Mouse (Mus musculus) layer of hippocampus, adult 9-11 months (tissue): ENCODE data around the gene Gm17409.

Experiments
- DNase-seq: peaks from one replicate; pipeline ENCODE4 v3.0.0; 2022

The Gm17409 gene

DNA sequence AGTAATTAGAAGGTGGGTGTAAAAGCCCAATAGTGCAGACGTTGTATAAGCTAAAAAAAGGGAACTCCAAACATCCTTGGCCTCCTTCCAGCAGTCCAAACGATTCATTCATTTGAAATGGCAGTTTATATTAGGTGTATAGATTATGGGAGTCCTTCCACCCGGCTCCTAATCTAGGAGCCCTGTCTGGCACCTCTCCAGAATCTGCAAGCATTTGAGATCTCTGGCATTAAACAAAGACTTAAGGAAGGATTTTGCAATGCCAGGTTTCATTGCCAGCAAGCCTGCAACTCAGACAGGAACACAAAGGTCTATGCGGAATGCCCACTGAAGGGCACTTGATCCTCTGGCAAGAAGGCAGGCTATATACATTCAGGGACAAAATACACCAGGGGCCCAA, 15.2 kb downstream of the Gm17409 start:
- no peak for DNase-seq

DNA sequence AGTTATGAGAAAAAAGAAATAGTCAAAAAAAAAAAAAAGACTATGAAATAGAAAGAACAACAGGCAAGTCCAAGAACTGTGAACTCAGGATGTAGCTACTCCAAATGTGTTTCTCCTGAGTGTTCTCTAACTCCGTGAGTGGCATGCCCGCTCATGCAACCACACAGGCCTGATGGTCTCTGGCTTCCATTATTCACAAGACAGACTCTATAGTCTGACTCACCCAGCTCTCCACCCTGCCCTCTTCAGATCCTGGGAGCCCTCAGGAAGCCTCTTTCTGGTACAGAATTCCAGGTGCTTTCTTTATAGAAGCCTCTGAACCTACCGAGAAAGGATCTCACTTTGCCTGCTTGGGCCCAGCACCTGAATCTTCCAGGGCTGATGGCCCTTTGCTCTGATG, 15.8 kb downstream of the Gm17409 start:
- DNase-seq = no peak

DNA sequence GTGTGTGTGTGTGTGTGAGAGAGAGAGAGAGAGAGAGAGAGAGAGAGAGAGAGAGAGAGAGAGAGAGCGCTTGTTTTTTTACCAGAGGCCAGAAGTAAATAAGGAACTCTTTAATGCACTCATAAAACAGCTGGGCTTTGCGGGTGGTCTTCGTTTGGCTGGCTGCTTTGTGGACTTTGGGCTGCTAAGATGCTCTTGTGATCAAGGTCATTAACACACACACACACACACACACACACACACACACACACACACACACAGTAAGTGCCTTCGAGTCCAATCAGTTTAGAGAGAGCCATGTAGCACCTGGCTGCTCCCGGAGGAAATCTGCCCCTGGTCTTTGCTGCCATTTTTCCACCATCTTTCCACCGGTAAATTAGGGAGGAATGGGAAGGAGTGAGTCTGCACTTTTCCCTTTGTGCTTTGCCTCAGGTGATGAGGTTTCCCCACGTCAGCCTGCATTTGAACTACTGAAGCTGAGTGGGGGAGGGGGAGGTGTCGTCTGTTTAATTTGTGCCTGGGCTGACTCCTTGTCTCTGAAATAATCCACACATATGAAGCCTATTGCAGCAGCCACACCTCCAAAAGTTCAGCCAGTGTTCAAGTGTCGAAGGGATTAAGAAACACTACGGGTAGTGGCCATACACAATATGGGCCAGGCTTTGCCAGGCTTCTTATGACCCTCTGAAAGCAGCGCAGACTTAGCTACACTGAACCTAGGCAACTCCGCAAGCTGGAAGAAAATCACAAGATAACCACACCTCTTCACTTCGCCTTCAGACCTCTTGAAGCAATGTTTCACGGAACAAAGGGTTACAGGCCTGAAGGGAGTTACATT, 16.7 kb downstream of the Gm17409 start:
- DNase-seq = no peak

DNA sequence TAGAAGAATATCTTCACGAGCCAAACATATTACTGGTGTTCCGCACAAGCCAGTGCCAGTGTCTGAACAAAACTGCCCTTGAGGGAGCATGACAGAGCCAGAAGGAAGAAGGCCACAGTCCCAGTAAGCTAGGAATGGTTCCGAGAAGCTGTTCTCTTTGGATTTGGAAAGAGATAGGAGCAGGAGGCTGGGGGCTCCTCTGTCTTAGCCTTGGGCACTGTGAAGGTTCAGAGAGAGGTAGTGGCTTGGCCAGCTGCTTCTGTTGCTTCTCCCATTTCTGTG, 17.3 kb downstream of the Gm17409 start:
- DNase-seq = no peak

DNA sequence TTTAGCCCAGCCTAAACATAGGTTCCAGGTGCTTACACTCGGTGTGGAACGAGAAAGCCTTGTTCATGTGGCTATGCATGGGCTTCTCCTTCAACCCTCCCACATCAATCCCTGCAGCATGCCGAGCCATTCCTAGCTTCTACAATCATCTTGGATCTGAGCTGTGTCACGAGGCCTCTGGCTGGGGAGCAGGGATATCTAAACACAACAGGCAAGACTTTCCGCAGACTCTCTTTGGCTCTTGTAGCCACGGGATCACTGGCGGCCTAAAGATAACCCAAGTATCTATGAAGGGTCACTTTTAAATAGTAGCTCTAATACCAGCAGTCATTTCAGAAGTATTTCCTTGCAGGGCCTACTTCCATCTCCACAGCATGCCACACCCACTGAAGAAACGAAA, 18.5 kb downstream of the Gm17409 start:
- DNase-seq = no peak

DNA sequence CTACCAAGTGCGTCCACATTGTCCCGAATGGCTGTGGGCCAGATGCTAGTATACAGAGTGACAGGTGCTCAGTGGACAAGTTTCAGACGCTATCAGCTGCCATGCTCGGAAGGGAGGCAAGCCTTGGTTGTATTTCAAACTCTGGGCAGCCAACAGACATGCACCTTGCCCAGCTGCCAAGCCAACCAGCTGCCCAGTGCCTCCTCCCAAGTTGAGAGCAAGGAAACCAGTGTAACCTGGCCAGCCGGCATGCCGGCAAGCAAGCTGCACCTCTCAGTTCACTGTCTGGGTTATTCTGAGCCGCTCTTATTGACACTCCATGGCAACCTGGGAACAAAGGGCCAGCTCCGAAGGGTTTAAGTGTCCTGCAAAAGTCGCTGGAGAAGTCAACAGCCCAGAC, 19.4 kb downstream of the Gm17409 start:
- DNase-seq = no peak

DNA sequence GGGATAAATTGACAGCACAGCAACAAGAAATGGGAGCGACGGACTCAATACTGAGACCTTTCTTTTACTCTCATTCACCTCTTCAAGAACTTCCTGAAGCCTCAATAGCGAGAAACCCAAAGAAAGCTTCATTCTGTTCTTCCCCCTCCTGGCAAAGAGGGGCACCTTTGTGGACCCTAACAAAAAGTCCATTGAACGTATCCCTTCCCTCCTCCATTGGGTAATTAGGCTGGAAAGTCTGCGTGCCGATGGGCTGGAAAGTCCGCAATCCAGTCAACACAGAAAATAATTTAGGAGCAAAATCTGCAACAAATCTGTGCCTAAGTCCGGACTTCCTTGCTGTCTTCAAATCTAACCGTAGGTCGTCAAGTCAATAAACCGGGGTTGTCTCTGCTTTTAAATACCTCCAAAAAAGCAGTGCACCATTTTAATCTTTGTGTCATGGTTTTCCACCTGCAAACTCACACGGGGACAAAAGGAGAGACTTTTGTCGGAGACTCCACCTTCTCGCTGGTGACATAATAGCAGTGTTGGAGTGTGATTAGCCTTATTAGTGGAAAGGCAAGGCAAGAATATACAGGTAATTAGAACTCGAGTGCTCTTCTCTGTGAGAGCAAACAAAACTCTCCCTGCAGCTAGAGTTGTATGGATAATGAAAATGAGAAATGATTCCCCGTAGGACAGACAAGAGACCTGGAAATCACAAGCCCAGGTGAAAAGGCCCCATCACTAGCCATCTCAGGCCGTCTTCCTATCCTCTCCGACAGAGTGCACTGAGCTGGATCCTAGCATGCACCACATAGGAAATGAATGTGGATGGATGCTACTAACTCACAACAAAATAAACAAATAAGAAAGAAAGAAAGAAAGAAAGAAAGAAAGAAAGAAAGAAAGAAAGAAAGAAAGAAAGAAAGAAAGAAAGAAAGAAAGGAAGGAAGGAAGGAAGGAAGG, 24.0 kb downstream of the Gm17409 start:
- DNase-seq = no peak

DNA sequence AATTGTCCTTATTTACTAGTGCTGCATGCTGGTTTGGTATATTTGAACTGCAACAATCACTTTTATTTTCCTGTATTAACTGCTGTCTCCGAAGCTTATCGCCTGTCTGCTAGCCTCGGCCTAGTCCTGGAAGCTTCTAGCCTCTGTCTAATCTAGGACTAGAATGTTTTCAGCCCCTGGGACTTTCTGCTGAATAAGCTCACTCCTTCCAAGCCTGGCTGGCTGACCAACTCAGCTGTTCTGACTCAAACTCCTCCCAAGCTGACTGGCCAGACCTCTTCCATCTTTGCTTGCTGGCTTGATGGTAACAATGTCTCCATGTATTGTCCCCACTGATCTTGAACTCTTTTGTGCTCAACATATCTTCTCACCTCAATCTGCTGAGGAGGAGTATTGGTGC, 25.4 kb downstream of the Gm17409 start:
- no peak for DNase-seq

DNA sequence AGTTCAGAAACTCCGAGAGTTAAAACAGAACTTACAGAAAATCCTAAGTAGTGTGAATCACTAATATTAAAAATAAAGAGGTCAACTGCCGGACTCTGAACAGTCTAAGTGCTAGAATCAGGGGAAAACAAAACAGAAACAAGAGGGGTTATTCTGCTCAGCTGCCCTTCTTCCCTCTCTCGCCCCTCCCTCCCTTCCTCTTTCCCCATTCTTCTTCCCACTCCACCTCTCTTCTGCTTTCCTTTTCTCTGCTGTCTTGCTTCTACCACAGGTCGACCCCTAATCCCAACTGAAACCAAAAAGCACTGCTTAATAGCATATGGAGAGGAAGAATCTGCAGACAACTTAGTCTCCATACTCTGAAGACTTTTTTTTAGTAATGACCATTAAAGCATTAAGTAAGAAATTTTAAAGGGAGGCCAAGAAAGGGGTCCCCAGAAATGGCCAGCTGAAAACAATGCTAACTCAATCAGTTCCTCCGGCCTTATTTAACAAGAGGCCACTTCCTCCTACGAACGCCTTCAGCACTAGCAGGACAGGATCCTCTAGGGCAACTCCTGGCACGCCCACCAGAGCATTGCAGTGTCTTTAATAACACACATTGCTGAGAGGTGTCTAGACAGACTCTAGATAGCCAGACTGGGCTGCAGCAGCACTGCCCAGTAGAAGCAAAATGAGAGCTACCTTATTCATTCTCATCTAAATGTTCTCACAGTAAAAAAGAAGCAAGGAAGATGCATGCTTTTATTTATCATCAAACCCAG, 26.9 kb downstream of the Gm17409 start:
- no peak for DNase-seq

DNA sequence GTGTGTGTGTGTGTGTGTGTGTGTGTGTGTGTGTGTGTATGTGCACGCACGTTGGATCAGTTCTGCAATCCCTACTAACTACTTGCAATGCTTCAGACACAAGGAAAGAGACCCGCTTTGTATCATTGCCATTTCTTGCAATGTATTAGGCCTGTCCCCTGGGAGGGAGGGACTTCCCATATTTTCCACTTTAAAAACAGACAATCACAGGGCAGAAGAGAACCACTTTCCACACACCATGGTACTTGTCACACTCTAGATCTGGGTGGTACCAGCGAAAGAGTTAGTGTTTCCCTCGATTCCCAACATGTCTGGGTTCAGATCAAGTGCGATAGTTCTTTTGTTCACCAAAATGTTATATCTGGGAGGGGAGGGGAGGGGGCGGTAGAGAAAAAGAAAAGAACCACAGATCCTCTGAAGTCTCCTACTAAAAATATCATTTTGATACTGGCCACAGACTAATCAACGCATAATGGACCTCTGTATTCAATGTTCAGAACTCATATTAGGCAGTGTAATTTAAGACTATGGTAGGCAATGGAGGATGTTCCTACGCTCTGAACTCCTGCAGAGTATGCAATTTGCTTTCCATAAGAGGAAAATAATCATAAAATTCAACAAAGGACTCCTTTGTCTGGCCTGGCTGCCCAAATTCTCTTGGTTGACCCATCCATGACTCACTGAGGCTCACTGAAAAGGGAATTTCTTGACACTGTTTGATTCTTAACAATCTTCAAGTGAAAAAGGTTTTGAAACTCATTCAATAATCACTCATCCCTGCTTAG, 35.6 kb downstream of the Gm17409 start:
- DNase-seq = no peak

DNA sequence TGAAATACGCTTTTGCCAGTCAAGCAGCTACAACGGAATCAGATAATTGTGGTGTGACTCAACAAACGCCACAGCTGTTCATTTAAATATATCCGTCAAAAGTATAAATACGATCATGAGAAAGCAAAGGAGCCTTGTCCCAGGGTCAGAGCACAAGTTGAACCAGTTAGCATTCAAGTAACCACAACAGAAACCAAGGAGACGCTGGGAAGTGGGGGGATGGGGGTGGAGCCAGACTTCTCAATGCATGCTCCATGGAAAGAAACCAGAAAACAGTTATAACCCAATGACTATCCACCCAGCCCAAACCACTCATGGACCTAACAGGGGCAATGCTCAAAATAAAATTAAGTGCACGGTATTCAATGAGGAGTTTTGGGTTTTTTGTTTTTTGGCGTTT, 40.3 kb downstream of the Gm17409 start:
- DNase-seq = no peak

DNA sequence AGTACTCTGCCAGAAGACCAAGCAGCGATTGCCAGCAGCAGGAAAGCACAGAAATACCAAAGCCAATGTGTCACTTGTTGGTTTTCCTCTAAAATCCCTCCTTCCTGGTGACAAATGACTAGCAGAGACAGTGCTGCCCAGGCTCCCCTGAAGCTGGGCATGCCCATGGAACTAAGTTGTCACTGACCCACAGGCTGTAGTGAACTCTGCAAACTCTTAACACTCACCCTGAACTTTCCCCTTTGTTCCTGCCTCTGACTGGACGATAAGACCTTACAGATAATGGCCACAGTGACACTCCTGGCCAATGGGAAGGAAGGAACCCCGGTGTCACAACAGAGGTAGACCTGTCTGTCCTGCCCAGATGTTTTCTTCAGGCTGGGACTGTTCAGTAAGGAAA, 43.3 kb downstream of the Gm17409 start:
- DNase-seq = no peak

DNA sequence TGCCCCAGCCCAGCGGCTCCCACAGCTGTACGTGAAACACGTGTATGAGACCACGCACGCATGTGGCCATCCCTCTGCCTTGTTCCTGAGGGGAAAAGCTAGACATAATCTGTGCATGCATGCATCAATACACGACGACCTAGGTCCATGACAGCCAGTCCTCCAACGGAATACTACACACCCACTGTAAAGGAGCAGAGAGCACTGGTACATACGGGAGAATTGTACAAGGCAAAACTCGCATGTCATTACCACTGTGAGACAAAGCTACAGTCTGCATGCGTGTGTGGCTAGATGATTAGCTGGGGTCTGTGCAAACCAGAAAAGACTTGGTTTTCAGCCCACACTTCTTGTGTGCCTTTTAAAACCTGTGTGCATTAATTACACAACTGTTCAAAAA, 44.6 kb downstream of the Gm17409 start:
- no peak for DNase-seq

DNA sequence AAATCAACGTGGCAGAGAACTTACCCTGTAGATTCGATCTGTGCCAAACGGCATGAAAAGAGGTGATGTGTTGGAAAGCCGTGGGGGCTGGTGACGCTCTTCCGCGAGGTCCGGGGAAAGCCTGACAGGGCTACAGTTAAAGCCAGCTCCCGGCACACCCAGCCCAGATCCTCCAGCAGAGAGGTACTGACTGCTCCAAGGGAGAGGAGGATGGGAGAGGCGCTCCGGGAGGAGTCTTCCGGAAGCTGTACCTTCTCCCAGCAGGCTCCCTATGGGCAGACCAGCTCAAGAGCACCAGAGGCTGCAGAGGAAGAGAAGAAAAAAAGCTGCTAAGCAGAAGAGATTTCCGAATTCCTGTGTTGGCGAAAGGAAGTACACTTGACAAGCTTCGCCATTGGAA, 46.1 kb downstream of the Gm17409 start:
- no peak for DNase-seq

DNA sequence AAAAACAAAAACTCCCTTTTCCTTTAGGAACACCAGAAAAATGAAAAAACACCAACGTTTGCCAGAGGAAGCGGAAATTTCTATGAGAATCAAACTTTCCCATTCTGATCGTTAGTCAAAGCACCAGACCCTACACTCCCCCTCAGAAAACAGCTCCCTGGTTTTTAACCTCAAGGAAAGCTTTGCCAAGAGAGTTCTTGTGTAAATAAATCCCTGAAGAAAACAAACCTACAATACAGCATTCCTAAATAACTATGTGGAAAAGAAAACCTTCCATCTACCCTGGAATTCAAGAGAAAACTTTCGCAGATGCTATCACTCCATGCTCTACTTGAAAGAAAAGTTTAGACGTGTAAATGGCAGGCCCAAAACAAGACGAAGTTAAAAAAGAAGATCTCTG, 47.0 kb downstream of the Gm17409 start:
- DNase-seq = no peak

DNA sequence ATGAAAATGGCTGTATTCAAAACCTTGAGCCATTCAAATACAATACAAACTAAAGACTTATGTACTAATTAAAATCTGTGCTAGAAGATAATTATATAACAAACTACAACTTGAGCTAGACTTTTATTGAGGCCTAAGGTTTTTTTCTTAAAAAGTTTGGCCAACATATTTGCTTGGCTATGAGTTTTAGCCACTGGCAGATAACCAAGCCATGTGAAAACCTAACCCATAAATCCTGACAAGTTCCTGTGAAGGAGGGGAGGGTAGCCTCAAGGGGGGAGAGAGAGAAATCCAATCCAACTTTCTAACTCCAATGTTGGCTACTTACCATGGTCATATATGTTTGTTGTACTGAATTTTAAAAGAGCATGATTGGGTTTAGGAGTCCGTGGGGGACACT, 48.6 kb downstream of the Gm17409 start:
- no peak for DNase-seq
